Mouse (Mus musculus) liver, adult 2 months (tissue): ENCODE results near the gene Klk15.

Experiments
- CTCF ChIP-seq: fragments of 200-500 bp; IDR thresholded peaks from 2 replicates; pipeline ENCODE4 v1.5.1; 2011; ENCODE audit warnings: low read depth, low read length, control low read depth
- POLR2A ChIP-seq: fragments of 200-500 bp; IDR thresholded peaks from 2 replicates; pipeline ENCODE4 v1.6.1; 2011; ENCODE audit warnings: low read length, control low read depth; ENCODE audit not compliant: insufficient read depth; ENCODE audit errors: extremely low read depth

GRCm38 (mm10) chr7:43966451-43966850 lies 32.9 kb downstream of the Klk15 start, which contains the start of gene Klk1b1:
- TF ChIP-seq CTCF (no peak), POLR2A (no peak)
